Comparison of ENCODE assay signal across 25 mouse cellular contexts in genomic region chr11:21406668-21407067, GRCm38 (mm10). TPM values are rescaled to one million over a fixed set of nuclear protein-coding genes. Genes with fewer than 3 reads are reported as not detected.
DNase-seq lines count a peak whose midpoint lies in the region; ATAC-seq and TF ChIP-seq lines count a peak whose summit lies in the region.
"Had no signal": no experiment of that assay in that cellular context is flagged by ENCODE, and none has a peak within 500 bp of the region (broad histone marks: within the 10 kb centered on the region; RNA-seq: fewer than 3 reads in every experiment).

No protein-coding gene starts in this region.

- no peaks in the 10 kb centered on the region for H3K9me3 ChIP-seq in heart, embryonic 13.5 days
- no peaks in the 10 kb centered on the region for H3K9me3 ChIP-seq in heart, embryonic 16.5 days (replicated peaks; ENCODE audit: control insufficient read depth, low read length)
- no peaks in the 10 kb centered on the region for H3K9me3 ChIP-seq in lung, embryonic 14.5 days (ENCODE audit: low read depth, low read length)
- no peaks in the 10 kb centered on the region for H3K9me3 ChIP-seq in stomach, embryonic 14.5 days (ENCODE audit: control insufficient read depth, low read depth, low read length)
- no peaks in the 10 kb centered on the region for H3K9me3 ChIP-seq in stomach, postnatal 0 days (ENCODE audit: control insufficient read depth, low read length)
- H3K9me3 ChIP-seq: embryonic facial prominence, embryonic 10.5 days; embryonic facial prominence, embryonic 12.5 days; forebrain, embryonic 13.5 days; G1E had no signal

- TF ChIP-seq CTCF in lung, embryonic 14.5 days (IDR thresholded peaks at IDR 0.05; ENCODE audit: low read depth) = no peak
- no peak for TF ChIP-seq CTCF in stomach, postnatal 0 days (IDR thresholded peaks at IDR 0.05; ENCODE audit: low read depth)

- no peaks in the 10 kb centered on the region for H3K27me3 ChIP-seq in heart, embryonic 13.5 days (replicated peaks)
- H3K27me3 ChIP-seq in heart, embryonic 16.5 days (ENCODE audit: control insufficient read depth, insufficient read depth, low read length) = no peaks in the 10 kb centered on the region
- no peaks in the 10 kb centered on the region for H3K27me3 ChIP-seq in lung, embryonic 14.5 days (ENCODE audit: insufficient read depth, low read length)
- no peaks in the 10 kb centered on the region for H3K27me3 ChIP-seq in stomach, embryonic 14.5 days (ENCODE audit: control insufficient read depth, insufficient read depth, low read length)
- H3K27me3 ChIP-seq in stomach, postnatal 0 days (ENCODE audit: control insufficient read depth, insufficient read depth, low read length) = no peaks in the 10 kb centered on the region
- H3K27me3 ChIP-seq: CH12.LX; embryonic facial prominence, embryonic 12.5 days; forebrain, embryonic 13.5 days had no signal

- no peak for ATAC-seq in heart, embryonic 13.5 days (ENCODE audit: extremely low read depth, insufficient number of reproducible peaks, low FRiP score, low TSS enrichment)
- ATAC-seq in heart, embryonic 16.5 days (replicated peaks; ENCODE audit: extremely low read depth, insufficient read depth, low FRiP score) = no peak
- peak; percentile 75; the same call in 1 of the 2 replicates for ATAC-seq in lung, embryonic 14.5 days (ENCODE audit: insufficient read depth)
- no peak for ATAC-seq in stomach, embryonic 14.5 days (ENCODE audit: insufficient number of reproducible peaks, insufficient read depth, low FRiP score, low read depth)
- ATAC-seq in stomach, postnatal 0 days (ENCODE audit: low FRiP score, low TSS enrichment) = no peak
- ATAC-seq: activated CD4-positive, CD25-positive, alpha-beta regulatory T cell, adult 4 months; CD4-positive, CD25-positive, alpha-beta regulatory T cell, adult 4 months; forebrain, embryonic 13.5 days; Patski had no signal

- H3K4me2 ChIP-seq in heart, embryonic 13.5 days = no peak overlapping the region
- no peak overlapping the region for H3K4me2 ChIP-seq in heart, embryonic 16.5 days (ENCODE audit: low read depth, low read length)
- no peak overlapping the region for H3K4me2 ChIP-seq in lung, embryonic 14.5 days
- H3K4me2 ChIP-seq in stomach, embryonic 14.5 days (replicated peaks; ENCODE audit: low read depth, low read length) = no peak overlapping the region
- H3K4me2 ChIP-seq in stomach, postnatal 0 days (replicated peaks; ENCODE audit: low read depth) = no peak overlapping the region
- H3K4me2 ChIP-seq: embryonic facial prominence, embryonic 12.5 days; forebrain, embryonic 13.5 days had no signal

- H3K4me1 ChIP-seq in heart, embryonic 13.5 days = peaks cover 10% of the 10 kb centered on the region
- H3K4me1 ChIP-seq in heart, embryonic 16.5 days (ENCODE audit: control insufficient read depth, insufficient read depth, low read length) = peaks cover 7% of the 10 kb centered on the region; the same call in 1 of the 2 replicates
- H3K4me1 ChIP-seq in lung, embryonic 14.5 days (ENCODE audit: insufficient read depth) = peaks cover 6% of the 10 kb centered on the region
- 0 out of 2 replicates have a peak, but pooled peaks cover 3% of the 10 kb centered on the region for H3K4me1 ChIP-seq in stomach, embryonic 14.5 days (ENCODE audit: control insufficient read depth, insufficient read depth, low read length)
- H3K4me1 ChIP-seq in stomach, postnatal 0 days (replicated peaks; ENCODE audit: control insufficient read depth, insufficient read depth) = no peaks in the 10 kb centered on the region
- H3K4me1 ChIP-seq: embryonic facial prominence, embryonic 10.5 days; embryonic facial prominence, embryonic 12.5 days; forebrain, embryonic 13.5 days had no signal

- no peak overlapping the region for H3K9ac ChIP-seq in heart, embryonic 13.5 days
- H3K9ac ChIP-seq in heart, embryonic 16.5 days (ENCODE audit: low read length) = no peak overlapping the region
- no peak overlapping the region for H3K9ac ChIP-seq in lung, embryonic 14.5 days
- H3K9ac ChIP-seq in stomach, embryonic 14.5 days (replicated peaks; ENCODE audit: low read depth, low read length) = no peak overlapping the region
- no peak overlapping the region for H3K9ac ChIP-seq in stomach, postnatal 0 days (ENCODE audit: low read length)
- H3K9ac ChIP-seq: embryonic facial prominence, embryonic 12.5 days; forebrain, embryonic 13.5 days had no signal

- H3K36me3 ChIP-seq in heart, embryonic 13.5 days = no peaks in the 10 kb centered on the region
- no peaks in the 10 kb centered on the region for H3K36me3 ChIP-seq in heart, embryonic 16.5 days (ENCODE audit: control insufficient read depth, insufficient read depth)
- no peaks in the 10 kb centered on the region for H3K36me3 ChIP-seq in lung, embryonic 14.5 days (ENCODE audit: insufficient read depth)
- no peaks in the 10 kb centered on the region for H3K36me3 ChIP-seq in stomach, embryonic 14.5 days (ENCODE audit: control insufficient read depth, insufficient read depth, low read length)
- H3K36me3 ChIP-seq in stomach, postnatal 0 days (ENCODE audit: control insufficient read depth, insufficient read depth, low read length) = no peaks in the 10 kb centered on the region
- H3K36me3 ChIP-seq: embryonic facial prominence, embryonic 10.5 days; embryonic facial prominence, embryonic 12.5 days; G1E had no signal

- 57% methylated on average over 4 of the region's 4 CpGs for WGBS in heart, embryonic 13.5 days
- WGBS in heart, embryonic 16.5 days = 55% methylated on average over 4 of the region's 4 CpGs
- WGBS in lung, embryonic 14.5 days = 29% methylated on average over 4 of the region's 4 CpGs
- 51% methylated on average over 4 of the region's 4 CpGs for WGBS in stomach, embryonic 14.5 days
- 49% methylated on average over 4 of the region's 4 CpGs for WGBS in stomach, postnatal 0 days

- H3K27ac ChIP-seq in heart, embryonic 13.5 days (replicated peaks) = peak overlapping the region; percentile 67
- peak overlapping the region; percentile 61; the same call in 1 of the 2 replicates for H3K27ac ChIP-seq in heart, embryonic 16.5 days (ENCODE audit: low read length)
- no peak overlapping the region for H3K27ac ChIP-seq in lung, embryonic 14.5 days (ENCODE audit: low read depth)
- H3K27ac ChIP-seq in stomach, embryonic 14.5 days (ENCODE audit: low read length) = 0 out of 2 replicates have a peak overlapping the region, but pooled peaks have one; percentile 33
- H3K27ac ChIP-seq in stomach, postnatal 0 days (replicated peaks) = no peak overlapping the region
- H3K27ac ChIP-seq: embryonic facial prominence, embryonic 10.5 days; embryonic facial prominence, embryonic 12.5 days; forebrain, embryonic 13.5 days had no signal

- intact Hi-C loops in heart, postnatal 10 days (cut with DNase I) = no loop called here
- intact Hi-C loops in heart, postnatal 14 days (cut with DNase I) = no loop called here

- no peak for TF ChIP-seq EP300 in stomach, postnatal 0 days (optimal IDR thresholded peaks at IDR 0.05)

- H3K4me3 ChIP-seq in heart, embryonic 13.5 days = no peak overlapping the region
- H3K4me3 ChIP-seq in heart, embryonic 16.5 days (ENCODE audit: low read length) = no peak overlapping the region
- H3K4me3 ChIP-seq in lung, embryonic 14.5 days (ENCODE audit: low read depth, low read length) = no peak overlapping the region
- H3K4me3 ChIP-seq in stomach, embryonic 14.5 days (ENCODE audit: low read depth, low read length) = no peak overlapping the region
- H3K4me3 ChIP-seq in stomach, postnatal 0 days (ENCODE audit: low read depth, low read length) = no peak overlapping the region
- H3K4me3 ChIP-seq: embryonic facial prominence, embryonic 10.5 days; embryonic facial prominence, embryonic 12.5 days; forebrain, embryonic 13.5 days had no signal

- DNase-seq in heart, postnatal 10 days = no peak
- no peak for DNase-seq in heart, postnatal 14 days
- DNase-seq in lung, embryonic 14.5 days = peak; percentile 59
- DNase-seq in lung, postnatal 36 days = no peak
- no peak for DNase-seq in stomach, postnatal 0 days (ENCODE audit: low spot score)
- DNase-seq: adrenal gland, adult 8-10 months; adrenal gland, postnatal 14 days; adrenal gland, postnatal 36 days; B cell, adult 2 months; cerebellum, adult 11-12 months; cerebellum, adult 2 months; cerebellum, adult 9-10 months; cerebellum, postnatal 10 days; cerebellum, postnatal 25 days had no signal

RNA-seq across cellular contexts. Expression of gene Ugp2, which starts 35.7 kb away (rescaled TPM):
- polyA plus RNA-seq in heart, embryonic 13.5 days (2015; fragmentation: Nextera tagmentation; extraction: Ambion mirVana) = 168 and 181 TPM in 2 replicates
- 100 to 1,000 TPM; 187 to 190 TPM for total RNA-seq in heart, postnatal 10 days (2021)
- polyA plus RNA-seq in heart, embryonic 16.5 days (2015; fragmentation: Nextera tagmentation; extraction: Ambion mirVana) = 164 and 178 TPM in 2 replicates
- 100 to 1,000 TPM; 168 to 175 TPM for total RNA-seq in heart, postnatal 14 days (2021)
- polyA plus RNA-seq in lung, embryonic 14.5 days (2014; fragmentation: Nextera tagmentation; extraction: Ambion mirVana) = 83.6 and 86.6 TPM in 2 replicates
- polyA plus RNA-seq in stomach, embryonic 14.5 days (2014; fragmentation: Nextera tagmentation; extraction: Ambion mirVana) = 82.2 and 87.0 TPM in 2 replicates
- 124 and 128 TPM in 2 replicates for polyA plus RNA-seq in stomach, postnatal 0 days (2015; fragmentation: Nextera tagmentation; extraction: Ambion mirVana)

Comparison
In these comparisons a context has a peak if more than half of its experiments do, and no peak if none do; other contexts are left out.
1. H3K27ac ChIP-seq: peak in heart, embryonic 13.5 days (single experiment), heart, embryonic 16.5 days (single experiment) and stomach, embryonic 14.5 days (single experiment); none in lung, embryonic 14.5 days (single experiment) and stomach, postnatal 0 days (single experiment).